Mouse (Mus musculus): ENCODE results near the gene Nell2. TPM values are rescaled to one million over a fixed set of nuclear protein-coding genes. Genes with fewer than 3 reads are reported as not detected.
"Not testable (repeated sequence)": the region's sequence is repeated elsewhere in the genome, so short reads cannot be mapped to it uniquely, and the experiment has no call there.

Nell2 gene
- polyA plus RNA-seq, 1 experiment from 2014 or later = 4.2 TPM

- Histone ChIP-seq H3K4me2 (ENCODE audit: low read depth, severe bottlenecking) (no peak overlapping the region), H3K27ac (replicated peaks; ENCODE audit: low read depth, low read length) (no peak overlapping the region), H3K27me3 (ENCODE audit: control insufficient read depth, insufficient read depth, low read length) (no peaks in the 10 kb centered on the region), H3K36me3 (ENCODE audit: control insufficient read depth, insufficient read depth, low read length) (no peaks in the 10 kb centered on the region), H3K4me1 (ENCODE audit: control insufficient read depth, insufficient read depth, low read length) (no peaks in the 10 kb centered on the region), H3K9me3 (ENCODE audit: control insufficient read depth, low read length) (no peaks in the 10 kb centered on the region), H3K9ac (ENCODE audit: low read length) (no peak overlapping the region), H3K4me3 (ENCODE audit: low read depth, low read length) (no peak overlapping the region)
- WGBS = 88% methylated on average over 4 of the region's 4 CpGs
- no peak for DNase-seq (ENCODE audit: low spot score)
- ATAC-seq (ENCODE audit: insufficient number of reproducible peaks, low FRiP score, low TSS enrichment, low read depth) = no peak
These were observed 7.9 kb upstream of the Nell2 start for GRCm38 (mm10) chr15:95536230-95536629.

- no peaks in the 10 kb centered on the region for H3K27me3 ChIP-seq (ENCODE audit: control insufficient read depth, insufficient read depth, low read length)
- H3K9ac ChIP-seq (ENCODE audit: low read length) = no peak overlapping the region
- H3K36me3 ChIP-seq (ENCODE audit: control insufficient read depth, insufficient read depth, low read length) = no peaks in the 10 kb centered on the region
- no peaks in the 10 kb centered on the region for H3K4me1 ChIP-seq (ENCODE audit: control insufficient read depth, insufficient read depth, low read length)
- DNase-seq (ENCODE audit: low spot score) (no peak), ATAC-seq (ENCODE audit: insufficient number of reproducible peaks, low FRiP score, low TSS enrichment, low read depth) (no peak)
- no peak overlapping the region for H3K4me3 ChIP-seq (ENCODE audit: low read depth, low read length)
- H3K9me3 ChIP-seq (ENCODE audit: control insufficient read depth, low read length) = no peaks in the 10 kb centered on the region
- no peak overlapping the region for H3K4me2 ChIP-seq (ENCODE audit: low read depth, severe bottlenecking)
- H3K27ac ChIP-seq (replicated peaks; ENCODE audit: low read depth, low read length) = no peak overlapping the region
- 80% methylated on average over 6 of the region's 6 CpGs for WGBS
These were observed 6.3 kb upstream of the Nell2 start for GRCm38 (mm10) chr15:95534644-95535043.

GRCm38 (mm10) chr15:95527461-95527947, 855 bp downstream of the Nell2 start:
- Histone ChIP-seq H3K27ac (replicated peaks; ENCODE audit: low read depth, low read length) (no peak overlapping the region), H3K9me3 (ENCODE audit: control insufficient read depth, low read length) (no peaks in the 10 kb centered on the region), H3K4me2 (ENCODE audit: low read depth, severe bottlenecking) (peak overlapping the region; percentile 100), H3K4me1 (ENCODE audit: control insufficient read depth, insufficient read depth, low read length) (peaks cover 5% of the 10 kb centered on the region; the same call in 1 of the 2 replicates), H3K4me3 (ENCODE audit: low read depth, low read length) (peak overlapping the region; percentile 56), H3K36me3 (ENCODE audit: control insufficient read depth, insufficient read depth, low read length) (no peaks in the 10 kb centered on the region), H3K27me3 (ENCODE audit: control insufficient read depth, insufficient read depth, low read length) (peaks cover 23% of the 10 kb centered on the region), H3K9ac (ENCODE audit: low read length) (0 out of 2 replicates have a peak overlapping the region, but pooled peaks have one; percentile 34)
- ATAC-seq (ENCODE audit: insufficient number of reproducible peaks, low FRiP score, low TSS enrichment, low read depth) = no peak
- peak; percentile 40 for DNase-seq (ENCODE audit: low spot score)
- 0% methylated on average over 28 of the region's 28 CpGs for WGBS

- no peak overlapping the region for H3K9ac ChIP-seq (ENCODE audit: low read length)
- peak overlapping the region; percentile 56 for H3K4me3 ChIP-seq (ENCODE audit: low read depth, low read length)
- H3K27ac ChIP-seq (replicated peaks; ENCODE audit: low read depth, low read length) = no peak overlapping the region
- H3K27me3 ChIP-seq (ENCODE audit: control insufficient read depth, insufficient read depth, low read length) = peaks cover 23% of the 10 kb centered on the region
- DNase-seq (ENCODE audit: low spot score) (peak; percentile 50), ATAC-seq (ENCODE audit: insufficient number of reproducible peaks, low FRiP score, low TSS enrichment, low read depth) (no peak)
- peaks cover 5% of the 10 kb centered on the region; the same call in 1 of the 2 replicates for H3K4me1 ChIP-seq (ENCODE audit: control insufficient read depth, insufficient read depth, low read length)
- peak overlapping the region; percentile 100 for H3K4me2 ChIP-seq (ENCODE audit: low read depth, severe bottlenecking)
- H3K9me3 ChIP-seq (ENCODE audit: control insufficient read depth, low read length) = no peaks in the 10 kb centered on the region
- 3% methylated on average over 27 of the region's 27 CpGs for WGBS
- no peaks in the 10 kb centered on the region for H3K36me3 ChIP-seq (ENCODE audit: control insufficient read depth, insufficient read depth, low read length)
These were observed 1.5 kb downstream of the Nell2 start for GRCm38 (mm10) chr15:95526626-95527411.

GRCm38 (mm10) chr15:95525997-95526396, 2.4 kb downstream of the Nell2 start:
- H3K9ac ChIP-seq (ENCODE audit: low read length) = no peak overlapping the region
- H3K36me3 ChIP-seq (ENCODE audit: control insufficient read depth, insufficient read depth, low read length) = no peaks in the 10 kb centered on the region
- H3K4me3 ChIP-seq (ENCODE audit: low read depth, low read length) = no peak overlapping the region
- ATAC-seq (ENCODE audit: insufficient number of reproducible peaks, low FRiP score, low TSS enrichment, low read depth) (no peak), DNase-seq (ENCODE audit: low spot score) (peak; percentile 70)
- no peak overlapping the region for H3K27ac ChIP-seq (replicated peaks; ENCODE audit: low read depth, low read length)
- H3K4me1 ChIP-seq (ENCODE audit: control insufficient read depth, insufficient read depth, low read length) = peaks cover 5% of the 10 kb centered on the region; the same call in 1 of the 2 replicates
- H3K27me3 ChIP-seq (ENCODE audit: control insufficient read depth, insufficient read depth, low read length) = peaks cover 23% of the 10 kb centered on the region
- H3K4me2 ChIP-seq (ENCODE audit: low read depth, severe bottlenecking) = no peak overlapping the region
- WGBS = 12% methylated on average over 5 of the region's 5 CpGs
- no peaks in the 10 kb centered on the region for H3K9me3 ChIP-seq (ENCODE audit: control insufficient read depth, low read length)

GRCm38 (mm10) chr15:95518204-95518603, 10.2 kb downstream of the Nell2 start:
- Histone ChIP-seq H3K9me3 (ENCODE audit: control insufficient read depth, low read length) (no peaks in the 10 kb centered on the region), H3K27me3 (ENCODE audit: control insufficient read depth, insufficient read depth, low read length) (no peaks in the 10 kb centered on the region), H3K4me3 (ENCODE audit: low read depth, low read length) (no peak overlapping the region), H3K4me2 (ENCODE audit: low read depth, severe bottlenecking) (no peak overlapping the region), H3K9ac (ENCODE audit: low read length) (no peak overlapping the region), H3K36me3 (ENCODE audit: control insufficient read depth, insufficient read depth, low read length) (no peaks in the 10 kb centered on the region), H3K4me1 (ENCODE audit: control insufficient read depth, insufficient read depth, low read length) (no peaks in the 10 kb centered on the region), H3K27ac (replicated peaks; ENCODE audit: low read depth, low read length) (no peak overlapping the region)
- no peak for ATAC-seq (ENCODE audit: insufficient number of reproducible peaks, low FRiP score, low TSS enrichment, low read depth)
- WGBS = 84% methylated on average over 3 of the region's 3 CpGs
- no peak for DNase-seq (ENCODE audit: low spot score)

GRCm38 (mm10) chr15:95513306-95513705, 15.1 kb downstream of the Nell2 start:
- H3K4me1 ChIP-seq (ENCODE audit: control insufficient read depth, insufficient read depth, low read length); H3K27me3 ChIP-seq (ENCODE audit: control insufficient read depth, insufficient read depth, low read length); H3K4me2 ChIP-seq (ENCODE audit: low read depth, severe bottlenecking); H3K27ac ChIP-seq (replicated peaks; ENCODE audit: low read depth, low read length); H3K36me3 ChIP-seq (ENCODE audit: control insufficient read depth, insufficient read depth, low read length); DNase-seq (ENCODE audit: low spot score); ATAC-seq (ENCODE audit: insufficient number of reproducible peaks, low FRiP score, low TSS enrichment, low read depth); H3K9ac ChIP-seq (ENCODE audit: low read length); H3K4me3 ChIP-seq (ENCODE audit: low read depth, low read length); H3K9me3 ChIP-seq (ENCODE audit: control insufficient read depth, low read length): not testable (repeated sequence)
- 80% methylated on average over 2 of the region's 2 CpGs for WGBS

GRCm38 (mm10) chr15:95495666-95496065, 32.7 kb downstream of the Nell2 start:
- Histone ChIP-seq H3K36me3 (ENCODE audit: control insufficient read depth, insufficient read depth, low read length) (no peaks in the 10 kb centered on the region), H3K4me2 (ENCODE audit: low read depth, severe bottlenecking) (no peak overlapping the region), H3K27me3 (ENCODE audit: control insufficient read depth, insufficient read depth, low read length) (no peaks in the 10 kb centered on the region), H3K9ac (ENCODE audit: low read length) (no peak overlapping the region), H3K9me3 (ENCODE audit: control insufficient read depth, low read length) (no peaks in the 10 kb centered on the region), H3K27ac (replicated peaks; ENCODE audit: low read depth, low read length) (no peak overlapping the region), H3K4me3 (ENCODE audit: low read depth, low read length) (no peak overlapping the region), H3K4me1 (ENCODE audit: control insufficient read depth, insufficient read depth, low read length) (no peaks in the 10 kb centered on the region)
- ATAC-seq (ENCODE audit: insufficient number of reproducible peaks, low FRiP score, low TSS enrichment, low read depth) = no peak
- no peak for DNase-seq (ENCODE audit: low spot score)
- 89% methylated on average over 4 of the region's 4 CpGs for WGBS

Data from limb, embryonic 11.5 days (tissue).